Mouse (Mus musculus): ENCODE measurements around the gene Prmt1.

- no peak for TF ChIP-seq POLR2A (IDR thresholded peaks at IDR 0.05; ENCODE audit: borderline replicate concordance, extremely low read depth, insufficient read depth, insufficient read length, poor library complexity, severe bottlenecking)
- no peak for TF ChIP-seq CTCF (IDR thresholded peaks at IDR 0.05; ENCODE audit: borderline replicate concordance, extremely low read depth, insufficient read depth, insufficient read length)
Measured at GRCm38 (mm10) chr7:45026256-45026655, 39.9 kb upstream of the Prmt1 start.
